Mouse (Mus musculus): ENCODE measurements around the gene H2-DMb2.

Gene H2-DMb2

GRCm38 (mm10) chr17:34185526-34185925, 42.4 kb downstream of the H2-DMb2 start:
- no peak for DNase-seq

GRCm38 (mm10) chr17:34186885-34187260, 43.8 kb downstream of the H2-DMb2 start:
- DNase-seq = no peak

GRCm38 (mm10) chr17:34187261-34187916, 44.3 kb downstream of the H2-DMb2 start, which contains the start of the genes Tap1 and Psmb9:
TSS of gene Tap1 (plus strand) at chr17:34187553.
TSS of gene Psmb9 (minus strand) at chr17:34187764.
- DNase-seq = peak; percentile 97

- DNase-seq = no peak
Observed at GRCm38 (mm10) chr17:34188010-34188409, 44.9 kb downstream of the H2-DMb2 start.

GRCm38 (mm10) chr17:34188986-34189385, 45.9 kb downstream of the H2-DMb2 start:
- DNase-seq = no peak

DNA sequence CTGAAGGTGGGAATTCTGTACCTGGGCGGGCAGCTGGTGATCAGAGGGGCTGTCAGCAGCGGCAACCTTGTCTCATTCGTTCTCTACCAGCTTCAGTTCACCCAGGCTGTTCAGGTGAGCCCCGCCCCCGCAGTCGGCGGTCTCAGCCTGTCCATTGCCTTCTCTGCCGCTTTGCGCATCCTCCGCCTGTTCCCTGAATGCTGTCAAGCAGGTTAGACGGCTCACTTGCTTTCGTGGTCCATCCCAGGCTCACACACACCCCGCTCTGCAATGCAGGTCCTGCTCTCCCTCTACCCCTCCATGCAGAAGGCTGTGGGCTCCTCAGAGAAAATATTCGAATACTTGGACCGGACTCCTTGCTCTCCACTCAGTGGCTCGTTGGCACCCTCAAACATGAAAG, 49.7 kb downstream of the H2-DMb2 start:
- no peak for DNase-seq

- DNase-seq = no peak
Observed at GRCm38 (mm10) chr17:34193468-34193867, 50.4 kb downstream of the H2-DMb2 start.

GRCm38 (mm10) chr17:34194723-34195122, 51.6 kb downstream of the H2-DMb2 start:
- DNase-seq = no peak

- DNase-seq = no peak
Observed at GRCm38 (mm10) chr17:34196491-34196890, 53.4 kb downstream of the H2-DMb2 start.

GRCm38 (mm10) chr17:34196941-34197894, 54.1 kb downstream of the H2-DMb2 start, which contains the start of gene Psmb8:
TSS of gene Psmb8 (plus strand) at chr17:34197721.
- DNase-seq = peak; percentile 91

GRCm38 (mm10) chr17:34197904-34198520, 54.9 kb downstream of the H2-DMb2 start:
- peak; percentile 45 for DNase-seq

GRCm38 (mm10) chr17:34198521-34198912, 55.4 kb downstream of the H2-DMb2 start:
- DNase-seq = no peak

- DNase-seq = no peak
Observed at GRCm38 (mm10) chr17:34199050-34199619, 56.0 kb downstream of the H2-DMb2 start.

GRCm38 (mm10) chr17:34200047-34200446, 56.9 kb downstream of the H2-DMb2 start:
- no peak for DNase-seq

GRCm38 (mm10) chr17:34200772-34201505, 57.8 kb downstream of the H2-DMb2 start:
- no peak for DNase-seq
